In genomic region chr9:9243834-9244233, GRCm38 (mm10) we compare ENCODE assay signal across 34 mouse cellular contexts. TPM values are rescaled to one million over a fixed set of nuclear protein-coding genes. Genes with fewer than 3 reads are reported as not detected.
"Had no signal": no experiment of that assay in that cellular context is flagged by ENCODE, and none has a peak within 500 bp of the region (broad histone marks: within the 10 kb centered on the region; RNA-seq: fewer than 3 reads in every experiment).

No protein-coding gene starts in this region.

- H3K9ac ChIP-seq: limb, embryonic 12.5 days; limb, embryonic 13.5 days; limb, embryonic 15.5 days; liver, embryonic 12.5 days; liver, embryonic 13.5 days; liver, embryonic 14.5 days; liver, embryonic 15.5 days; liver, postnatal 0 days; lung, embryonic 14.5 days; lung, embryonic 15.5 days; midbrain, embryonic 12.5 days; midbrain, embryonic 13.5 days; midbrain, embryonic 15.5 days; neural tube, embryonic 12.5 days had no signal

- H3K4me2 ChIP-seq: limb, embryonic 12.5 days; limb, embryonic 13.5 days; limb, embryonic 15.5 days; liver, embryonic 11.5 days; liver, embryonic 12.5 days; liver, embryonic 13.5 days; liver, embryonic 15.5 days; lung, embryonic 14.5 days; lung, embryonic 15.5 days; midbrain, embryonic 11.5 days; midbrain, embryonic 12.5 days; midbrain, embryonic 13.5 days; midbrain, embryonic 15.5 days; neural tube, embryonic 12.5 days had no signal

- DNase-seq: left cerebral cortex, postnatal 4 days; liver; liver, embryonic 13.5 days; liver, postnatal 0 days; lung, adult 18-20 months; lung, adult 2 months; lung, embryonic 14.5 days; lung, postnatal 10 days; lung, postnatal 14 days; lung, postnatal 36 days; lung, postnatal 4 days; midbrain, embryonic 14.5 days had no signal

- H3K4me1 ChIP-seq: limb, embryonic 12.5 days; limb, embryonic 13.5 days; liver, embryonic 12.5 days; liver, embryonic 13.5 days; liver, embryonic 15.5 days; midbrain, embryonic 12.5 days; midbrain, embryonic 13.5 days; midbrain, embryonic 15.5 days; neural tube, embryonic 12.5 days had no signal

- H3K27me3 ChIP-seq: limb, embryonic 12.5 days; limb, embryonic 13.5 days; limb, embryonic 15.5 days; lung, embryonic 15.5 days; midbrain, embryonic 12.5 days; midbrain, embryonic 13.5 days; midbrain, embryonic 15.5 days; neural tube, embryonic 12.5 days had no signal

- H3K36me3 ChIP-seq: limb, embryonic 10.5 days; limb, embryonic 12.5 days; limb, embryonic 13.5 days; limb, embryonic 15.5 days; liver, embryonic 12.5 days; liver, embryonic 13.5 days; liver, embryonic 15.5 days; lung, embryonic 15.5 days; midbrain, embryonic 10.5 days; midbrain, embryonic 12.5 days; midbrain, embryonic 13.5 days; midbrain, embryonic 15.5 days; neural tube, embryonic 12.5 days had no signal

- H3K9me3 ChIP-seq: limb, embryonic 10.5 days; limb, embryonic 12.5 days; limb, embryonic 13.5 days; limb, embryonic 15.5 days; liver, embryonic 12.5 days; liver, embryonic 13.5 days; liver, embryonic 15.5 days; lung, embryonic 15.5 days; megakaryocyte, embryonic 14.5 days; midbrain, embryonic 10.5 days; midbrain, embryonic 12.5 days; midbrain, embryonic 13.5 days; midbrain, embryonic 15.5 days; neural tube, embryonic 12.5 days had no signal

- H3K27ac ChIP-seq: limb, embryonic 10.5 days; limb, embryonic 12.5 days; limb, embryonic 13.5 days; limb, embryonic 15.5 days; liver, embryonic 12.5 days; liver, embryonic 13.5 days; liver, embryonic 14.5 days; liver, embryonic 15.5 days; lung, embryonic 15.5 days; macrophage; midbrain, embryonic 10.5 days; midbrain, embryonic 12.5 days; midbrain, embryonic 13.5 days; midbrain, embryonic 15.5 days; neural tube, embryonic 12.5 days had no signal

- H3K4me3 ChIP-seq: limb, embryonic 10.5 days; limb, embryonic 12.5 days; limb, embryonic 13.5 days; limb, embryonic 15.5 days; liver, embryonic 12.5 days; liver, embryonic 13.5 days; liver, embryonic 15.5 days; lung, embryonic 15.5 days; megakaryocyte, embryonic 14.5 days; midbrain, embryonic 10.5 days; midbrain, embryonic 12.5 days; midbrain, embryonic 13.5 days; midbrain, embryonic 15.5 days; myocyte; neural tube, embryonic 12.5 days had no signal

- ATAC-seq: liver, embryonic 12.5 days; liver, postnatal 0 days; lung, postnatal 0 days; midbrain, embryonic 13.5 days; midbrain, embryonic 15.5 days; midbrain, embryonic 16.5 days had no signal

RNA-seq across cellular contexts. Expression of gene Arhgap42, which starts 4.9 kb away (rescaled TPM):
- total RNA-seq: megakaryocyte-erythroid progenitor cell, adult 5-6 weeks; monocyte, adult 5-6 weeks had no signal
- polyA plus RNA-seq: macrophage had no signal
